ENCODE assay signal across 21 mouse cellular contexts in the genomic region with DNA sequence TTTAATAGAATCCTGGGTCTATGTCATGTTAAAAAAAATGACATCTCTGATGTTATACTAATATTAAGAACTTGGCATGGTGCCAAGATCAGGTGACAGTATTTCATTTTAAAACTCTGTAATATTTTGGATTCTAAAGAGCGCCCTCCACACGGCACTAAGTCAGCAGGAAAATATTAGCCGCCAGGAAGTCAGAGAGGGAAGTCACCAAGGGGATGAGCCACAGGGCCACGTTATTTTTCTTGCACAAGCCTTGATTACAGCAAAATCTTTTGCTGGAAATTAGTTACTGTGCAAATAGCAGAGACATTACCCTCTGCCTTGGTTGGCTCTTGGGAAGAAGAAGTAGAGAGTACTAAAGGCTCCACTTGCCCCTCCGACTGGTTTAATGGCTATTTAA. TPM values are rescaled to one million over a fixed set of nuclear protein-coding genes. Genes with fewer than 3 reads are reported as not detected.
DNase-seq lines count a peak whose midpoint lies in the region; ATAC-seq lines count a peak whose summit lies in the region.
"Had no signal": no experiment of that assay in that cellular context is flagged by ENCODE, and none has a peak within 500 bp of the region (broad histone marks: within the 10 kb centered on the region; RNA-seq: fewer than 3 reads in every experiment).

No protein-coding gene starts in this region.

- intact Hi-C loops in heart, postnatal 36 days (cut with DNase I): no loop called here

- peaks cover 22% of the 10 kb centered on the region for H3K4me1 ChIP-seq in midbrain, embryonic 14.5 days (ENCODE audit: control insufficient read depth, insufficient read depth, low read length)
- peaks cover 15% of the 10 kb centered on the region for H3K4me1 ChIP-seq in hindbrain, embryonic 14.5 days (replicated peaks; ENCODE audit: control insufficient read depth, insufficient read depth, low read length)

- no peak overlapping the region for H3K9ac ChIP-seq in midbrain, embryonic 14.5 days (replicated peaks; ENCODE audit: low read length)
- H3K9ac ChIP-seq in hindbrain, embryonic 14.5 days: no peak overlapping the region
- H3K9ac ChIP-seq: embryonic facial prominence, embryonic 15.5 days; forebrain, embryonic 15.5 days; heart, embryonic 12.5 days; hindbrain, embryonic 12.5 days had no signal

- H3K4me2 ChIP-seq in midbrain, embryonic 14.5 days (ENCODE audit: low read length): no peak overlapping the region
- H3K4me2 ChIP-seq in hindbrain, embryonic 14.5 days (replicated peaks): no peak overlapping the region
- H3K4me2 ChIP-seq: embryonic facial prominence, embryonic 15.5 days; forebrain, embryonic 15.5 days; heart, embryonic 12.5 days; hindbrain, embryonic 12.5 days had no signal

- DNase-seq in heart, adult 18-20 months: peak; percentile 9 to 20
- DNase-seq in heart, postnatal 36 days: no peak
- peak; percentile 15 for DNase-seq in 416B (ENCODE audit: low read depth)
- DNase-seq in midbrain, embryonic 14.5 days: no peak
- DNase-seq in hindbrain, embryonic 14.5 days (ENCODE audit: low spot score): no peak
- DNase-seq: adrenal gland, postnatal 14 days; cerebellum, adult 18-20 months; cerebellum, adult 9-11 months; cerebellum, postnatal 36 days; embryo, embryonic 11 days; gastrocnemius, postnatal 36 days had no signal

- no peak overlapping the region for H3K27ac ChIP-seq in midbrain, embryonic 14.5 days (replicated peaks; ENCODE audit: low read depth, low read length)
- no peak overlapping the region for H3K27ac ChIP-seq in hindbrain, embryonic 14.5 days
- H3K27ac ChIP-seq: embryonic facial prominence, embryonic 15.5 days; forebrain, embryonic 15.5 days; hindbrain, embryonic 12.5 days; hindbrain, postnatal 0 days had no signal

- H3K9me3 ChIP-seq in midbrain, embryonic 14.5 days (ENCODE audit: control insufficient read depth, low read length): no peaks in the 10 kb centered on the region
- no peaks in the 10 kb centered on the region for H3K9me3 ChIP-seq in hindbrain, embryonic 14.5 days (ENCODE audit: control insufficient read depth, low read length)
- H3K9me3 ChIP-seq: embryonic facial prominence, embryonic 15.5 days; forebrain, embryonic 15.5 days; heart, embryonic 12.5 days; hindbrain, embryonic 12.5 days had no signal

- peak; percentile 80 for ATAC-seq in granulocyte monocyte progenitor cell, adult 5-6 weeks (replicated peaks; ENCODE audit: poor library complexity, severe bottlenecking)
- 0 out of 2 replicates have a peak, but pooled peaks have one; percentile 34 for ATAC-seq in monocyte, adult 5-6 weeks (replicated peaks; ENCODE audit: insufficient number of reproducible peaks, low FRiP score, low TSS enrichment, poor library complexity, severe bottlenecking)
- ATAC-seq in midbrain, embryonic 14.5 days (ENCODE audit: low FRiP score, low TSS enrichment): no peak
- ATAC-seq in hindbrain, embryonic 14.5 days (ENCODE audit: low FRiP score): no peak
- ATAC-seq: activated CD4-positive, CD25-positive, alpha-beta regulatory T cell, adult 4 months; forebrain, embryonic 15.5 days; hindbrain, postnatal 0 days; Patski had no signal

- H3K4me3 ChIP-seq in midbrain, embryonic 14.5 days (replicated peaks; ENCODE audit: low read depth, low read length): no peak overlapping the region
- no peak overlapping the region for H3K4me3 ChIP-seq in hindbrain, embryonic 14.5 days (replicated peaks; ENCODE audit: low read length)
- H3K4me3 ChIP-seq: embryonic facial prominence, embryonic 15.5 days; erythroblast, embryonic 14.5 days; forebrain, embryonic 15.5 days; heart, embryonic 12.5 days; hindbrain, embryonic 12.5 days had no signal

- H3K27me3 ChIP-seq in midbrain, embryonic 14.5 days (ENCODE audit: control insufficient read depth, insufficient read depth, low read length): no peaks in the 10 kb centered on the region
- no peaks in the 10 kb centered on the region for H3K27me3 ChIP-seq in hindbrain, embryonic 14.5 days (ENCODE audit: control insufficient read depth, insufficient read depth, low read length)
- H3K27me3 ChIP-seq: embryonic facial prominence, embryonic 15.5 days; forebrain, embryonic 15.5 days; heart, embryonic 12.5 days; hindbrain, embryonic 12.5 days; Patski had no signal

- 86% methylated on average over 5 of the region's 5 CpGs for WGBS in midbrain, embryonic 14.5 days
- WGBS in hindbrain, embryonic 14.5 days: 78% methylated on average over 5 of the region's 5 CpGs

- H3K36me3 ChIP-seq in midbrain, embryonic 14.5 days (ENCODE audit: control insufficient read depth, insufficient read depth, low read length): no peaks in the 10 kb centered on the region
- no peaks in the 10 kb centered on the region for H3K36me3 ChIP-seq in hindbrain, embryonic 14.5 days (replicated peaks; ENCODE audit: control insufficient read depth, insufficient read depth)
- H3K36me3 ChIP-seq: embryonic facial prominence, embryonic 15.5 days; forebrain, embryonic 15.5 days; heart, embryonic 12.5 days; hindbrain, embryonic 12.5 days had no signal

RNA-seq across cellular contexts. Expression of gene Irs2, which starts 30.5 kb away (rescaled TPM):
- 10 to 100 TPM; 17.8 to 18.5 TPM for total RNA-seq in heart, adult 18-20 months (2021)
- 10 to 100 TPM; 13.2 to 33.5 TPM for total RNA-seq in heart, postnatal 36 days (2021)
- 3.5 and 5.3 TPM in 2 replicates for total RNA-seq in granulocyte monocyte progenitor cell, adult 5-6 weeks (2014; fragmentation: Nextera tagmentation)
- total RNA-seq in granulocyte monocyte progenitor cell, adult 5-6 weeks (2017): 2.3 and 2.7 TPM in 2 replicates
- 31.1 to 35.4 TPM (median 33.2 TPM) in 3 replicates for total RNA-seq in monocyte, adult 5-6 weeks (2017)
- polyA plus RNA-seq in midbrain, embryonic 14.5 days (2014; fragmentation: Nextera tagmentation; extraction: Ambion mirVana): 5.2 and 5.4 TPM in 2 replicates
- 5.4 and 5.8 TPM in 2 replicates for polyA plus RNA-seq in hindbrain, embryonic 14.5 days (2014; fragmentation: Nextera tagmentation; extraction: Ambion mirVana)

Comparison
In these comparisons a context has a peak if more than half of its experiments do, and no peak if none do; other contexts are left out.
1. DNase-seq: peak in heart, adult 18-20 months (2 of 2) and 416B (single experiment); none in heart, postnatal 36 days (0 of 2), midbrain, embryonic 14.5 days (single experiment) and hindbrain, embryonic 14.5 days (single experiment).
2. ATAC-seq: peak in granulocyte monocyte progenitor cell, adult 5-6 weeks (single experiment) and monocyte, adult 5-6 weeks (single experiment); none in midbrain, embryonic 14.5 days (single experiment) and hindbrain, embryonic 14.5 days (single experiment).